Mouse (Mus musculus): ENCODE data around the gene Dnajc8. TPM values are rescaled to one million over a fixed set of nuclear protein-coding genes. Genes with fewer than 3 reads are reported as not detected.
"Not testable (repeated sequence)": the region's sequence is repeated elsewhere in the genome, so short reads cannot be mapped to it uniquely, and the experiment has no call there.

The Dnajc8 gene
- polyA plus RNA-seq, 1 experiment, result 24.8 TPM

DNA sequence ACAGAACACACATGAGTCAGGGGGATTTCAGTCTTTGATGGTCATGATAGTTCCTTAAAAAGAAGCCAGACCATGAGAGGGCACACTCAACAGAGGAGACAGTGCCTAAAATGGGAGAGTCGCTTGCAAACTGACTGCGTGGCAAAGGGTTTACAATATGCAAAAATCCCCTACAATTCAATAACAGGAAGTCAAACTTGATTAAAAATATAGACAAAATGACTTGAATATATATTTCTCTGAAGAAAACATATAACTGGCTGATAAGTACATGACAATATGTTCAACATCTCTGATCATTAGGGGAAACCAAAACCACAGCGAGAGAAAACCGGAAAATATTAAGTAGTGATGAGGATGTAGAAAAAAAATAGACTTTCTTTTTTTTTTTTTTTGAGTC is 50.9 kb downstream of the Dnajc8 start:
- H3K36me3 ChIP-seq (ENCODE audit: control insufficient read depth, insufficient read depth, low read length), result no peaks in the 10 kb centered on the region
- no peaks in the 10 kb centered on the region for H3K4me1 ChIP-seq (ENCODE audit: control insufficient read depth, insufficient read depth, low read length)
- H3K4me3 ChIP-seq (ENCODE audit: control insufficient read depth, low read depth, low read length), result no peak overlapping the region
- no peak for TF ChIP-seq POLR2A (IDR thresholded peaks at IDR 0.05; ENCODE audit: control insufficient read depth, low read depth, low read length)
- TF ChIP-seq CTCF (IDR thresholded peaks at IDR 0.05; ENCODE audit: control insufficient read depth, insufficient read depth, insufficient replicate concordance, low read depth, low read length), result no peak
- no peaks in the 10 kb centered on the region for H3K27me3 ChIP-seq (ENCODE audit: control insufficient read depth, insufficient read depth, low read length)
- no peak overlapping the region for H3K27ac ChIP-seq (ENCODE audit: control insufficient read depth, insufficient read depth, low read depth, low read length)

DNA sequence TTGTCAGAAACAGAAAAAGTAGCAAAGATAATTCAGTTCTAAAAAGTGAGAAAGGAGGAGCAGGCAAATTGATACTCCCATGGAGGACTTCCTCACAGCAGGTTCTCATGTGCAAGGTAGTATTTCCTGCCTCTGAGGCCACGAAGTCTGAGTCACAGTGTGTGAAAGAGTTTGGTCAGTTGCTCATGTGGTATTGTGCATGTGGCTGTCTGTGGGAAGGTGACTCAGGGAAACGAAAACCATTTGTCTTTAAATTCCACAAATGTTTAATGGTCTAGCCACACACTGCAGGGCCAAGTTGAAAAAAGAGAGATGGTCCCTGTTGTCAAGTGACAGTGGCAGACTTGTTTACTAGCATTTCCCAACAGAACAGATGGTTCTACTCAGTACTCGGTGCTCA is 53.2 kb downstream of the Dnajc8 start:
- H3K36me3 ChIP-seq (ENCODE audit: control insufficient read depth, insufficient read depth, low read length), result no peaks in the 10 kb centered on the region
- H3K27me3 ChIP-seq (ENCODE audit: control insufficient read depth, insufficient read depth, low read length), result no peaks in the 10 kb centered on the region
- TF ChIP-seq POLR2A (IDR thresholded peaks at IDR 0.05; ENCODE audit: control insufficient read depth, low read depth, low read length), result no peak
- TF ChIP-seq CTCF (IDR thresholded peaks at IDR 0.05; ENCODE audit: control insufficient read depth, insufficient read depth, insufficient replicate concordance, low read depth, low read length), result no peak
- H3K27ac ChIP-seq (ENCODE audit: control insufficient read depth, insufficient read depth, low read depth, low read length), result no peak overlapping the region
- H3K4me1 ChIP-seq (ENCODE audit: control insufficient read depth, insufficient read depth, low read length), result no peaks in the 10 kb centered on the region
- no peak overlapping the region for H3K4me3 ChIP-seq (ENCODE audit: control insufficient read depth, low read depth, low read length)

DNA sequence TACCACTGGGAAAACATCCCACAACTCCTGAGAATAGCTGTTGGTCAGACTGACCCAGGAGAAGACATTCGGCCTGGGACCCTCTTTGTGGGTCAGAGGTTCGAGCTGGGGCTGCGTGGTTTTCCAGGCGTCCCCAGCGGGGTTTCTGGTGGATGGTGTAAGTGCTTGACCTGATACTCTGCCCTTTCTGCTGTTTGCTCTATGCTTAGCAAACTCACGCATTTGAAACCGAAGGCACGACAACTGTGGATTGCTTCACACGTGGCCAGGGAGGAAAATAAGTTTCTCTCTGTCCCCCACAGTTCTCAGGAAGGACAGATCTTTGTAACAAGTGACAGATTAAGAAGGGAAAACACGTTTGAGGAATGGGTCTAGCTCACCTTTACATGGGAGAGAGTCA is 55.3 kb downstream of the Dnajc8 start:
- H3K27ac ChIP-seq (ENCODE audit: control insufficient read depth, insufficient read depth, low read depth, low read length), result no peak overlapping the region
- no peaks in the 10 kb centered on the region for H3K36me3 ChIP-seq (ENCODE audit: control insufficient read depth, insufficient read depth, low read length)
- H3K4me1 ChIP-seq (ENCODE audit: control insufficient read depth, insufficient read depth, low read length), result peaks cover 5% of the 10 kb centered on the region; the same call in 1 of the 2 replicates
- H3K27me3 ChIP-seq (ENCODE audit: control insufficient read depth, insufficient read depth, low read length), result no peaks in the 10 kb centered on the region
- TF ChIP-seq CTCF (IDR thresholded peaks at IDR 0.05; ENCODE audit: control insufficient read depth, insufficient read depth, insufficient replicate concordance, low read depth, low read length) (no peak), POLR2A (IDR thresholded peaks at IDR 0.05; ENCODE audit: control insufficient read depth, low read depth, low read length) (no peak)
- no peak overlapping the region for H3K4me3 ChIP-seq (ENCODE audit: control insufficient read depth, low read depth, low read length)

DNA sequence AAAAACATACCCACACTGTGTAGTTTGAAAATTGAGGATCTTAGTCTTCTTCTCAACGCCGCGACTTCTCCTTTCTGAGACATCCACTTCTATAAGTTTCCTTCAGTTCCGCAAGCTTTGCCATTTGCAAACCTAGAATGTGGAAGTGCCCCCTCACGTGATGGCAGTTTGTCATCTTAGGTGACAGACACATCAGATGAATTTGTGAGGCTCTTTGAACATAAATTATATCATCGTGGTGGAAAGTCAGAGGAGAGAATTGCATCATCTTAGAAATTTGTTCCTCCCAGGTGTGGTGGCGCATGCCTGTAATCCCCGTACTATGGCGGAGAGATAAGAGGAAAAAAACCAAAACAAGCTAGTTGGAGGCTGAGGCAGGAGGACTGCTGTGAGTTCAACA is 57.6 kb downstream of the Dnajc8 start:
- TF ChIP-seq POLR2A (IDR thresholded peaks at IDR 0.05; ENCODE audit: control insufficient read depth, low read depth, low read length) (no peak), CTCF (IDR thresholded peaks at IDR 0.05; ENCODE audit: control insufficient read depth, insufficient read depth, insufficient replicate concordance, low read depth, low read length) (no peak)
- H3K27me3 ChIP-seq (ENCODE audit: control insufficient read depth, insufficient read depth, low read length), result no peaks in the 10 kb centered on the region
- peaks cover 5% of the 10 kb centered on the region; the same call in 1 of the 2 replicates for H3K4me1 ChIP-seq (ENCODE audit: control insufficient read depth, insufficient read depth, low read length)
- no peak overlapping the region for H3K27ac ChIP-seq (ENCODE audit: control insufficient read depth, insufficient read depth, low read depth, low read length)
- H3K4me3 ChIP-seq (ENCODE audit: control insufficient read depth, low read depth, low read length), result no peak overlapping the region
- no peaks in the 10 kb centered on the region for H3K36me3 ChIP-seq (ENCODE audit: control insufficient read depth, insufficient read depth, low read length)

DNA sequence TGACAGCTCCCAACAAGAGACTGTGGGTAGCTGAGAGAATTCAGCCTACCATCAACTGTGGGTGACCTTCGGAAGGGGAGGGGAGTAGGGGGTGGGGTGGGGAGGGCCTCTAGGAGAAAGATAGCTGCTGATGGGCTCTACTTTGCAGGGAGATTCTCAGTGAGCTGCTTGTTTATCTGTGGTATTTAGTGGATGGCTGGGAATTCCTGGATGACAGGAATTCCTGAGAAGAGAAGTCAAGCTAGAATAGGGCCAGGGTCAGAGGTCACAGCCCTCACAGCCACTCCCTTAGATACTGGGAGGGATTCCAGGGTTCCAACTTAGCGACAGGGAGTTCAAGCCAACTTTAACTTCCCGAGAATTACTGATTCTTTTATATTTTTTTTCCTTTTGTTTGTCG is 58.8 kb downstream of the Dnajc8 start:
- H3K27me3 ChIP-seq (ENCODE audit: control insufficient read depth, insufficient read depth, low read length), result no peaks in the 10 kb centered on the region
- H3K36me3 ChIP-seq (ENCODE audit: control insufficient read depth, insufficient read depth, low read length), result no peaks in the 10 kb centered on the region
- no peak overlapping the region for H3K4me3 ChIP-seq (ENCODE audit: control insufficient read depth, low read depth, low read length)
- peaks cover 5% of the 10 kb centered on the region; the same call in 1 of the 2 replicates for H3K4me1 ChIP-seq (ENCODE audit: control insufficient read depth, insufficient read depth, low read length)
- no peak overlapping the region for H3K27ac ChIP-seq (ENCODE audit: control insufficient read depth, insufficient read depth, low read depth, low read length)
- no peak for TF ChIP-seq POLR2A (IDR thresholded peaks at IDR 0.05; ENCODE audit: control insufficient read depth, low read depth, low read length)
- no peak for TF ChIP-seq CTCF (IDR thresholded peaks at IDR 0.05; ENCODE audit: control insufficient read depth, insufficient read depth, insufficient replicate concordance, low read depth, low read length)

DNA sequence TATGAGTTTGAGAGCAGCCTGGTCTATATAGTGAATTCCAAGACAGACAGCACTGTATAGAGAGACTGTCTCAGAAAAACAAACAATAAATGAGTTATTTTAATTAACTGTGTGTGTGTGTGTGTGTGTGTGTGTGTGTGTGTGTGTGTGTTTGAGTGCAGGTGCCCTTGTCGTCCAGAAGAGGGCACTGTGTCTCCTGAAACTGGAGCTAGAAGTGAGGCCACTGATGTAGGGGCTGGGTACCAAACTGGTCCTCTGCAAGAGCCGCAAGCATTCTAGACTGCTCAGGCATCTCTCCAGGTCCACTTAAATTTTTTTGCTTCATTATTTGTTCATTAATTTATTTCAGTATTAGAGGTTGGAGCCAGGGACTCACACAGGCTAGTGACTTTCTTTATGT is 63.5 kb downstream of the Dnajc8 start:
- no peaks in the 10 kb centered on the region for H3K27me3 ChIP-seq (ENCODE audit: control insufficient read depth, insufficient read depth, low read length)
- TF ChIP-seq POLR2A (IDR thresholded peaks at IDR 0.05; ENCODE audit: control insufficient read depth, low read depth, low read length) (no peak), CTCF (IDR thresholded peaks at IDR 0.05; ENCODE audit: control insufficient read depth, insufficient read depth, insufficient replicate concordance, low read depth, low read length) (peak; percentile 10; the same call in 1 of the 2 replicates)

DNA sequence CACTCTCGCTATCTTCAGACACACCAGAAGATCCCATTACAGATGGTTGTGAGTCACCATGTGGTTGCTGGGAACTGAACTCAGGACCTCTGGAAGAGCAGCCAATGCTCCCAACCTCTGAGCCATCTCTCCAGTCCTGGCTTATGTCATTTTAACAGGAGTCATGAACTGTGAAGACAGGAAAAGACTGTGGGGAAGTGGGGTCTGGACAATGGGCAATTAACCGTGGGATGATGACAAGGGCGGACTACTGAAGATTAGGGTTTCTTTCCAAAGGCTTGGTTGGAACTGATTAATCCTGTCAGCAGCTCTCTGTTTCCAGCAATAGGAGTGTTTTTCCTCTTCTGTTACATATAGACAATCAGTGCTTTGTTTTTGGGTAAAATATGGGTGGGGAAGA is 64.4 kb downstream of the Dnajc8 start:
- H3K27ac ChIP-seq (ENCODE audit: control insufficient read depth, insufficient read depth, low read depth, low read length), result no peak overlapping the region
- H3K27me3 ChIP-seq (ENCODE audit: control insufficient read depth, insufficient read depth, low read length), result no peaks in the 10 kb centered on the region
- H3K4me3 ChIP-seq (ENCODE audit: control insufficient read depth, low read depth, low read length), result no peak overlapping the region
- peaks cover 3% of the 10 kb centered on the region; the same call in 1 of the 2 replicates for H3K4me1 ChIP-seq (ENCODE audit: control insufficient read depth, insufficient read depth, low read length)
- H3K36me3 ChIP-seq (ENCODE audit: control insufficient read depth, insufficient read depth, low read length), result no peaks in the 10 kb centered on the region
- TF ChIP-seq POLR2A (IDR thresholded peaks at IDR 0.05; ENCODE audit: control insufficient read depth, low read depth, low read length) (no peak), CTCF (IDR thresholded peaks at IDR 0.05; ENCODE audit: control insufficient read depth, insufficient read depth, insufficient replicate concordance, low read depth, low read length) (no peak)

More for the DNA sequence above, 63.5 kb downstream of the Dnajc8 start:
- Histone ChIP-seq H3K4me1 (ENCODE audit: control insufficient read depth, insufficient read depth, low read length) (peaks cover 5% of the 10 kb centered on the region; the same call in 1 of the 2 replicates), H3K4me3 (ENCODE audit: control insufficient read depth, low read depth, low read length) (no peak overlapping the region), H3K27ac (ENCODE audit: control insufficient read depth, insufficient read depth, low read depth, low read length) (no peak overlapping the region), H3K36me3 (ENCODE audit: control insufficient read depth, insufficient read depth, low read length) (no peaks in the 10 kb centered on the region)

DNA sequence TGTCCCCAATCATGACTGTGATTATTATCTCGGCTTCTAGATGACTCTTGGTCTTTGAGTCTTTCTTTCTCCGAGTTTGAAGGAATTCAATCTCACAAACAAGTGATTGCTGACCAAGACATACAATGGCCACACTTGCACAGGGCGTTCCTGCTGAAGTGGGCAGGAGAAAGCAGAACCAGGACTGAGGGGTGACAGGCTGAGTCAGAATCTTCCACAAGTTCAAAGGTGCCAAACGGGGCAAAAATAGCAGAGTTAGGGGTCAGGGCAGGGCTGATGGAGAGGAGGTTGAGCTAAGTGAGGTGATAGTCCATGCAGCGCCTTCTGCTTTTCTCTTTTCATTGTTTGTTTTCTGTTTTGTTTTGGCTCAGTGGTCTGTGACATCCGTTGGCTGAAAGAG is 65.1 kb downstream of the Dnajc8 start:
- Histone ChIP-seq H3K36me3 (ENCODE audit: control insufficient read depth, insufficient read depth, low read length) (no peaks in the 10 kb centered on the region), H3K4me1 (ENCODE audit: control insufficient read depth, insufficient read depth, low read length) (no peaks in the 10 kb centered on the region), H3K27me3 (ENCODE audit: control insufficient read depth, insufficient read depth, low read length) (no peaks in the 10 kb centered on the region), H3K27ac (ENCODE audit: control insufficient read depth, insufficient read depth, low read depth, low read length) (no peak overlapping the region), H3K4me3 (ENCODE audit: control insufficient read depth, low read depth, low read length) (no peak overlapping the region)
- TF ChIP-seq POLR2A (IDR thresholded peaks at IDR 0.05; ENCODE audit: control insufficient read depth, low read depth, low read length) (no peak), CTCF (IDR thresholded peaks at IDR 0.05; ENCODE audit: control insufficient read depth, insufficient read depth, insufficient replicate concordance, low read depth, low read length) (no peak)

DNA sequence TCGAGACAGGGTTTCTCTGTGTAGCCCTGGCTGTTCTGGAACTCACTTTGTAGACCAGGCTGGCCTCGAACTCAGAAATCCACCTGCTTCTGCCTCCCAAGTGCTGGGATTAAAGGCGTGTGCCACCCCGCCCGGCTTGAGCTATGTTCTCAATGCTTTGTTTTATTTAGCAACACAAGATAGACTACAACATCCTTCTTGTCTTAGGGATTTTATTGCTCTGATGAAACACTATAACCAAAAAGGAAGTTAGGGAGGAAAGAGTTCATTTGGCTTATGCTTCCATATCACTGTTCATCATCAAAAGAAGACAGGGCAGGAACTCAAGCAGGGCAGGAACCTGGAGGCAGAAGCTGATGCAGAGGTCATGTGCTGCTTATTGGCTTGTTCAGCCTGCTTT is 65.9 kb downstream of the Dnajc8 start:
- H3K36me3 ChIP-seq (ENCODE audit: control insufficient read depth, insufficient read depth, low read length); H3K4me1 ChIP-seq (ENCODE audit: control insufficient read depth, insufficient read depth, low read length); H3K4me3 ChIP-seq (ENCODE audit: control insufficient read depth, low read depth, low read length); H3K27me3 ChIP-seq (ENCODE audit: control insufficient read depth, insufficient read depth, low read length); H3K27ac ChIP-seq (ENCODE audit: control insufficient read depth, insufficient read depth, low read depth, low read length): not testable (repeated sequence)

All from testis, adult 2 months (tissue).